Mouse (Mus musculus): Measurements from ENCODE around the gene Fam69b. TPM values are rescaled to one million over a fixed set of nuclear protein-coding genes. Genes with fewer than 3 reads are reported as not detected.

Gene Fam69b
- total RNA-seq, 2 experiments from 2014 or later, result 78.4 to 84.8 TPM

DNA sequence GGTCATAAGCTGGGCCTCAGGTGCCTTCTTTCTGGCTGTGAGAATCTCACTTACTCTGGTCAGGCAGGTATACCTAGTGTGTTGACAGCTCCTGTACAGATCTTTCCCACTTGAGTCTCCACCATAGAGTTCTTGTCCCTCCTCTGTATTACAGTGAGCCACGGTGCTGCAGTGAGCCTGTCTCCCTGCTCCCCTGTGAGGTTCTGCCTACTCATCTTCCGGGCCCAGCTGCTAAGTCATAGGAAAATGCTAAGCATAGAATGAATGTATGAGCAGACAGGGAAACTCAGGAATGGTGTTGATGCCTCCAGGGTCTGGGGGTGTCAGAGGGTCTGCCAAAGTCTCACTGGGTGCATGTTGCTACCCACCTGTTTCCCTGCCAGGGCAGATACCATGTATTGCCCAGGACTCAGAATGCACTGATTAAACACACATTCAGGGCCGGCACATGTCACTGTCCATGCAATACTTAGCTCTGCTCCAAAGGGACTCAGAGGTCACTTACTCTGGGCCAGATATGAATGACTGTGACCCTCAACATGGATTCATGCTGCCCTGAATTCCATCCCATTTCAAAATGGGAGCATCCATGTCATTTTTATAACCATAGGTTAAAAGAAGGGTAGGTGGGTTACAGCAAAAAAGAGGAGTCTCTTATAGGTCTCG lies 12.7 kb upstream of the Fam69b start:
- DNase-seq (ENCODE audit: low spot score in 2 of 2), result peak in 1 of 2 experiments; percentile 60
- intact Hi-C loops (cut with DNase I), result no loop called here

DNA sequence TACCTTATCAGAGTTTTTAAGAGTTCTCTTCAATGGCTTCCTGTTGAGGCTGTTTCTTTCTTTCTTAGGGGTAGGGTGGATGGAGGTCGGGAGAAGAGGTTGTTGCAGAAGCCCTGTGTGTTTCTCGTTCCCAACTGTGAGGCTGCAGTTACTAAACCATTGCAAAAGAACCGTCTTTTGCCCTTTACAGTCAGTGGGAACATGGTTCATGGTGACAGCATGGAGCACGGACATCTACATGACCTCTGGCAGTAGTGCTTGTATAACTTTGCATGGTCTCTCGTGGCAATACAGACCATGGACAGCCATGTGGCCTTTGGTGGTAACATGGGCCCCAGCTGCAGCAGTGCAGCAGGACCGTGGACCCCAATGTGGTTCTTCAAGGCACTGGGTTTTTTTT lies 10.9 kb upstream of the Fam69b start:
- intact Hi-C loops (cut with DNase I), result no loop called here
- DNase-seq (ENCODE audit: low spot score in 2 of 2), result no peak

DNA sequence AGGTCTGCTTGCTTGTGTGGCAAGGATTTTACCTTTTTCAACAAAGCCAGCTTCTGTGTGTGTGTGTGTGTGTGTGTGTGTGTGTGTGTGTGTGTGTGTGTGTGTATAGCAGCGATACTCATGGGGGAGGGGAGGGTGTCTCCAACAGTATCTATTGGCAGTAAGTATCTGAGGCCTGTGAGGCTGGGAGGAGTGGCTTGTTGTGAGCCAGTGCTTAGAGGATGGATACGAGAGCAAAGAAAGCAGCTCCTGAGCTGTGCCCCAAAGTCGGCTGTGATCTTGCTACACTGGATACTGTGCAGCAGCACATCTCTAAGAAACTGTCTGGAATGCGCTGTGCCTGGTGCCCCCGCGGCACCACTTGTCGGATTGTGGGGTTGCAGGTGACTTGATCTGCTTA lies 10.3 kb upstream of the Fam69b start:
- no peak for DNase-seq (ENCODE audit: low spot score in 2 of 2)
- intact Hi-C loops (cut with DNase I), result no loop called here

DNA sequence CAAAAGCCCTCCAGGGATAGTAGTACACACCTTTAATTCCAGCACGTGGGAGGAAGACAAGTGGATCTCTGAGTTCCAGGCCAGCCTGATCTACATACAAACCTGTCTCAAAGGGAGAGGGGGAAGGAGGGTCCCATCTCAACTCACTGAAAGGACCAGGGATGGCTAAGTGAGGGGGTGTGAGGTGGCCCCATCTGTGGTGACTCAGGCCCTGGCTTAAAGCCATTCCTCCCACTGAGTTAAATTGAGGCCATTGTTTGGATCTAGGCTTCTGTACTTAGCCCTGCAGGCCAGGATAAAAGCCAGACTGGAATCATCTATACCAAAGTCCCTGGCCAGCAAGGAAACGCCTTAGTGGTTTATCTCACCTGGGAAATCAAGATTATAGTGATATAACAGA lies 7.0 kb upstream of the Fam69b start:
- intact Hi-C loops (cut with DNase I), result no loop called here
- DNase-seq (ENCODE audit: low spot score in 2 of 2), result no peak

GRCm38 (mm10) chr2:26622984-26623383 lies 5.3 kb upstream of the Fam69b start:
- intact Hi-C loops (cut with DNase I), result no loop called here
- DNase-seq (ENCODE audit: low spot score in 2 of 2), result no peak

DNA sequence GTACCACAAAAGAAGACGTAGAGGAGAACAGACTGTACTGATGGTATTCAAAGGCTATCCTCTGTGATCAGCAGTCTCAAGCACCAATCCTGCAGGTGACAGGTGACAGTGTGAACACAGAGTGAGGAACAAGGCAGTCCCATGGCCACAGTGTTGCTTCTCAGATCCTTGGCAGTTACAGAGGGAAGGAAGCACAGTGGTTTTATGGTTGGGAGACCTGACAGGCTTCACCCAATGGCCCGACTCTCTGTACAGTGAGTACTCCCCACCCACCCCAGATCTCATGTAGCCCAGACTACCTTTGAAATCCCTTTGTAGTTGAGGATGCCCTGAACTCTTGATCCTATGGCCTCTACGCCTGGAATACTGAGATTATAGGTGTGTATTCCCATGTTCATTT lies 2.8 kb upstream of the Fam69b start:
- DNase-seq (ENCODE audit: low spot score in 2 of 2), result no peak
- intact Hi-C loops (cut with DNase I), result loop anchor here (5.0 kb wide), 1 partner anchor 178 kb away; the partner anchor contains the start of gene Sec16a

GRCm38 (mm10) chr2:26626081-26626480 lies 2.2 kb upstream of the Fam69b start:
- DNase-seq (ENCODE audit: low spot score in 2 of 2), result no peak
- intact Hi-C loops (cut with DNase I), result loop anchor here (5.0 kb wide), 1 partner anchor 179 kb away; the partner anchor contains the start of gene Sec16a

- peak in 1 of 2 experiments; percentile 13 for DNase-seq (ENCODE audit: low spot score in 2 of 2)
- intact Hi-C loops (cut with DNase I), result loop anchor here (5.0 kb wide), 1 partner anchor 182 kb away; the partner anchor contains the start of gene Sec16a
Measured at GRCm38 (mm10) chr2:26628792-26629437, 658 bp downstream of the Fam69b start.

DNA sequence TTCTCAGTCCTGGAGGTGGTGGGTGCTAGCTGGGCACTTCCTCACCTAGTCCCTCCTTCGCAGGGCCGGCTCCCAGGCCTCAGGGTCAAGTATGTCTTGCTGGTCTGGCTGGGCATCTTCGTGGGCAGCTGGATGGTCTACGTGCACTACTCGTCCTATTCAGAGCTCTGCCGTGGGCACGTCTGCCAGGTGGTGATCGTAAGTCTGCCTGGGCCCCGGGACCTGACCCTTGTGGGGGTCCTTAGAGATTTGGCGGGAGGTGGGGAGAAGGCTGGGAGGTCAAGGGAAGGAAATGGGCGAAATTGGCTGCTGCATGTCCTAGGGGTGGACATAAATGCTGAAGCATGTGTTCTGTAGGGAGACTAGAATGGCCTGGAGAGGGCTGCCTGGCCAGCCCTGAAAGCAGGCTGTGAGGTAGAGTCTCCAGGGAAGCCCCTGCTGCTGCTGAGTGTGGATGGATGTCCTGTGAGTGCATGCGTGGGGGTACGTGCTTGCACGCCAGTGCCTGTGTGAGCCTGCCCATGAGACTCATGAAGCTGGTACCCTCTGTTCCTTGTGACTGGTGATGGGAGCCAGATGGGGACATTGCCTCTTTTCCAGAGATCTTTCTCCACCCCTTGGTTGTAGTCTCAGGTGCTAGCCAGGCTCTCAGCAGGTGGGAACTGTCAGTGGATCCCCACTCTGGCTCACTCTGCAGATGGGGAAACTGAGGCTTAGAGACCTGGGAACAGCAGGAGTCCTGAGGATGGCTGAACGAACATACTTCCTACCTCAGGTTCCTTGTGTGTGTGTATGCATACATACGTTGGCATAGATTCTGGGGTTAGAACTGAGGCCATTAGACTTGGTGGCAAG lies 4.5 kb downstream of the Fam69b start:
- intact Hi-C loops (cut with DNase I), result loop anchor here (10.0 kb wide), 1 partner anchor 392 kb away; the partner anchor contains the start of gene Slc2a6
- DNase-seq (ENCODE audit: low spot score in 2 of 2), result no peak

DNA sequence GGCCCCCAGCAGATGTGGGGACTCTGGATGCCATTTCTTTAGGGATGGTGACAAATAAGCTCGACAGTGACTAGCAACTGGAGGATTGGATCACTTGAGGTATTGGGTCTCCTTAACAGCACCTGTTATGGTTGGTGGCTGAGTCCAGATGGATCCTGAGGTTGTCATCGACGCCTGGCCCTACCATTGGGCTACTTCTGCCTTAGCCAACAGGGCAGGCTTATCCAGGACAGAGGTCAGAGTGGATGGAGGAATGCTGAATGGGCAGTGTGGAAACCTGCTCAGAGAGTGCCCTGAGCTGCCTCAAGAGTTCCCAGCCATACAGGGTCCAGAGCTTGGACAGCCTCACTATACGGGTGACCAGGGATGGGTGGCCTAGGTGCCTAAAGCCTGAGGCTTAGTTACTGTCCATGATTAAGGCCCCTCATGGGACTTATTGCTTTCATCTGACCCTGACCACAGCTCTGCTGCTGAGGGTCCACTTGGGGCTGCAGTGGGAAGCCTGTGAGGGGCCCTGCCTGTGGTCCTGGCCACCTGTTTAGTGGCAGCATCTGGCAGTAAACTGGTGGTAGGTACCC lies 5.8 kb downstream of the Fam69b start:
- intact Hi-C loops (cut with DNase I), result loop anchor here (10.0 kb wide), 1 partner anchor 391 kb away; the partner anchor contains the start of gene Slc2a6
- no peak for DNase-seq (ENCODE audit: low spot score in 2 of 2)

- intact Hi-C loops (cut with DNase I), result loop anchor here (10.0 kb wide), 1 partner anchor 390 kb away; the partner anchor contains the start of gene Slc2a6
Measured at GRCm38 (mm10) chr2:26634629-26635488, 6.6 kb downstream of the Fam69b start.

GRCm38 (mm10) chr2:26635489-26636324 lies 7.5 kb downstream of the Fam69b start:
- intact Hi-C loops (cut with DNase I), result loop anchor here (10.0 kb wide), 1 partner anchor 389 kb away; the partner anchor contains the start of gene Slc2a6
- peak in 1 of 2 experiments; percentile 11 for DNase-seq (ENCODE audit: low spot score in 2 of 2)

More at GRCm38 (mm10) chr2:26634629-26635488, 6.6 kb downstream of the Fam69b start:
- peak in 1 of 2 experiments; percentile 4 for DNase-seq (ENCODE audit: low spot score in 2 of 2)

GRCm38 (mm10) chr2:26636325-26636635 lies 8.0 kb downstream of the Fam69b start:
- DNase-seq (ENCODE audit: low spot score in 2 of 2), result no peak
- intact Hi-C loops (cut with DNase I), result loop anchor here (10.0 kb wide), 1 partner anchor 389 kb away; the partner anchor contains the start of gene Slc2a6

- no peak for DNase-seq (ENCODE audit: low spot score in 2 of 2)
- intact Hi-C loops (cut with DNase I), result loop anchor here (10.0 kb wide), 1 partner anchor 387 kb away; the partner anchor contains the start of gene Slc2a6
Measured at GRCm38 (mm10) chr2:26637316-26637932, 9.2 kb downstream of the Fam69b start.

DNA sequence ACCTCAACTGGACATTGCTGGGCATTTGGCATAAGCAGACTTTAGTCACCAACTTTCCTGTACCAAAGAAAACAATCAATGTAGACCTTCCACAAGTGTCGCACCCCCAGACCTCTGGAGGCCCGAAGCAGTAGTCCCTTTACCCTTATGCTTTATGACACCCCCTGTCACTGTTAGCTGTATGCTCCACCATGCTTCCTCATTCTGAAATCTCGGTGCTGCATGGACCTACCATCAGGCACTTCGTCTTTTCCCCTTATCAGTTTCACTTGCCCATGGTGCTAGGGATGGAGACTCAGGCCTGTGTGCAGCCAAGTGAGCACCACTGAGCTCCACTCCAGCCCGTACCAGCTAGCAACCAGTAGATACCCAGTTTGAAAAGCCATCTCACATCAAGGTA lies 9.8 kb downstream of the Fam69b start:
- intact Hi-C loops (cut with DNase I), result loop anchor here (10.0 kb wide), 1 partner anchor 387 kb away; the partner anchor contains the start of gene Slc2a6
- no peak for DNase-seq (ENCODE audit: low spot score in 2 of 2)

- no peak for DNase-seq (ENCODE audit: low spot score in 2 of 2)
- intact Hi-C loops (cut with DNase I), result loop anchor here (10.0 kb wide), 1 partner anchor 386 kb away; the partner anchor contains the start of gene Slc2a6
Measured at GRCm38 (mm10) chr2:26638572-26638971, 10.3 kb downstream of the Fam69b start.

DNA sequence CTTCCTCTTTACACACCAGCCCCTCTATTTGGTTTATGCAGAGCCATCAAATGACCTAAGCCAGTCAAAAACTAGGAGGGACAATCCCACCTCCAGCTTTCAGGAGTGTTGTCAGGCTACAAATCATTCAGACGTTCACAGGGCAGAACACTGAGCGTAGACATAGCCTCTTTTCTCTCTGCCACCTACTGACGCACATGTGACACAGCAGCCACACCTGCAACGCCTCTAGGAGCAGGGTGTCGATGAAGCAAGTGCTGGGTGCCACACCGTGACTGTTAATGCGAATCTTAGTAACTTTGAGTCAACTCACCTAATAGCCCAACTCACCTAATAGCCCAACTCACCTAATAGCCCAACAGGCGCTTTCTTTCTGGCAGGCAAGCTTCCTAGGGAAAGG lies 10.8 kb downstream of the Fam69b start:
- intact Hi-C loops (cut with DNase I), result loop anchor here (10.0 kb wide), 1 partner anchor 386 kb away; the partner anchor contains the start of gene Slc2a6
- peak; percentile 35 to 59 for DNase-seq (ENCODE audit: low spot score in 2 of 2)
